In the genomic region with DNA sequence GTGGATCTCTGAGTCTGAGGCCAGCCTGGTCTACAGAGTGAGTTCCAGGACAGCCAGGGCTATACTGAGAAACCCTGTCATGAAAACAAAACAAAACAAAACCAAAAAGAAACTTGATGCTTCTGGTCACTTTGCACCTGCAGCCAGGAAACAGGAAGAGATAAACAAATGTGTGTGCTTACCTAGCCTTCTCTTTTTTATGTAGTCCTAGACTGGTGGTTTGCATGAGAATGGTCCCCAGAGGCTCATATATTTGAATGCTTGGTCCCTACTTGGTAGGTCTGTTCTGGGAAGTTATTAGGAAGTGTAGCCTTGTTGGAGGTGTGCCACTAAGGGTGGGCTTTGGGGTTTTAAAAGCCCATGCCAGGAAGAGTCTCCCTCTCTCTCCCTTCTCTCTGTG, we compare ENCODE assay signal across 19 mouse cellular contexts.
"Had no signal": no experiment of that assay in that cellular context is flagged by ENCODE, and none has a peak within 500 bp of the region (broad histone marks: within the 10 kb centered on the region; RNA-seq: fewer than 3 reads in every experiment).

No protein-coding gene starts in this region.

- H3K4me3 ChIP-seq: megakaryocyte, embryonic 14.5 days; midbrain, embryonic 10.5 days; midbrain, embryonic 12.5 days; myocyte; neural tube, embryonic 13.5 days; neural tube, embryonic 15.5 days had no signal

- H3K27ac ChIP-seq: liver, embryonic 14.5 days; macrophage; midbrain, embryonic 10.5 days; midbrain, embryonic 12.5 days; neural tube, embryonic 13.5 days; neural tube, embryonic 15.5 days had no signal

- H3K27me3 ChIP-seq: megakaryocyte, embryonic 14.5 days; neural tube, embryonic 13.5 days; neural tube, embryonic 15.5 days had no signal

- H3K36me3 ChIP-seq: neural tube, embryonic 13.5 days; neural tube, embryonic 15.5 days had no signal

- DNase-seq: lung, adult 18-20 months; lung, embryonic 14.5 days; lung, postnatal 10 days; midbrain, embryonic 14.5 days; retina, postnatal 1 day; right cerebral cortex, adult 18-20 months; right cerebral cortex, postnatal 25 days; right cerebral cortex, postnatal 4 days; thymus, adult 18-20 months; thymus, postnatal 14 days; thymus, postnatal 36 days had no signal

- H3K9me3 ChIP-seq: megakaryocyte, embryonic 14.5 days; midbrain, embryonic 10.5 days; midbrain, embryonic 12.5 days; neural tube, embryonic 13.5 days; neural tube, embryonic 15.5 days had no signal
